Mouse (Mus musculus) kidney, embryonic 14.5 days (tissue): ENCODE data around the gene Hoxa13. TPM values are rescaled to one million over a fixed set of nuclear protein-coding genes. Genes with fewer than 3 reads are reported as not detected.

Experiments
- ATAC-seq: fragments of 200-750 bp; cut with Nextera tagmentation; 2 replicates; pipeline ENCODE4 v1.8.0; 2017; ENCODE audit warnings: moderate number of reproducible peaks, mild to moderate bottlenecking, moderate TSS enrichment, moderate library complexity; ENCODE audit not compliant: low FRiP score, low TSS enrichment
- H3K27ac ChIP-seq: fragments of 300-500 bp; sonication (generic); 2 replicates; pipeline ENCODE4 v1.5.1; 2014; ENCODE audit warnings: low read depth, mild to moderate bottlenecking, low read length, moderate library complexity, mixed read lengths
- H3K27me3 ChIP-seq: fragments of 300-500 bp; sonication (generic); 2 replicates; pipeline ENCODE4 v1.6.1; 2014; ENCODE audit warnings: mild to moderate bottlenecking, low read length; ENCODE audit not compliant: control insufficient read depth, insufficient read depth
- H3K36me3 ChIP-seq: fragments of 300-500 bp; sonication (generic); 2 replicates; pipeline ENCODE4 v1.6.1; 2014; ENCODE audit warnings: low read length, mixed read lengths; ENCODE audit not compliant: control insufficient read depth, insufficient read depth
- H3K4me1 ChIP-seq: fragments of 300-500 bp; sonication (generic); 2 replicates; pipeline ENCODE4 v1.6.1; 2014; ENCODE audit warnings: low read length, mixed read lengths; ENCODE audit not compliant: control insufficient read depth, insufficient read depth
- H3K4me2 ChIP-seq: fragments of 300-500 bp; sonication (generic); replicated peaks from 2 replicates; pipeline ENCODE4 v1.6.1; 2014; ENCODE audit warnings: low read depth, mild to moderate bottlenecking, low read length
- H3K4me3 ChIP-seq: fragments of 300-500 bp; sonication (generic); 2 replicates; pipeline ENCODE4 v1.5.1; 2014; ENCODE audit warnings: mild to moderate bottlenecking, low read length
- H3K9ac ChIP-seq: fragments of 300-500 bp; sonication (generic); 2 replicates; pipeline ENCODE4 v1.6.1; 2014; ENCODE audit warnings: low read depth, mild to moderate bottlenecking, low read length, moderate library complexity
- H3K9me3 ChIP-seq: fragments of 300-500 bp; sonication (generic); 2 replicates; pipeline ENCODE4 v1.6.1; 2016; ENCODE audit warnings: low read length; ENCODE audit not compliant: control insufficient read depth
- WGBS: fragments of 180-500 bp; shearing (Covaris S2); extraction: QIAGEN DNeasy Blood & Tissue Kit; methylation state at CpG from one replicate; pipeline ENCODE4 v1.1.7; 2014; 5-methylcytosine and 5-hydroxymethylcytosine counted together
- polyA plus RNA-seq: library from polyadenylated mRNA; unstranded; fragments of >200 nt; fragmentation: Nextera tagmentation; extraction: Ambion mirVana; gene quantifications from 2 replicates; pipeline ENCODE4 v1.2.1, GENCODE M21; 2014

The Hoxa13 gene
- polyA plus RNA-seq, 1 experiment from 2014 or later = not detected

GRCm38 (mm10) chr6:52256956-52257355 lies 3.7 kb downstream of the Hoxa13 start:
- H3K9me3 ChIP-seq = no peaks in the 10 kb centered on the region
- H3K4me1 ChIP-seq = peaks cover 19% of the 10 kb centered on the region
- H3K27me3 ChIP-seq = peaks cover 76% of the 10 kb centered on the region
- ATAC-seq = no peak
- no peak overlapping the region for H3K4me2 ChIP-seq
- H3K27ac ChIP-seq = no peak overlapping the region
- no peak overlapping the region for H3K4me3 ChIP-seq
- no peaks in the 10 kb centered on the region for H3K36me3 ChIP-seq
- H3K9ac ChIP-seq = no peak overlapping the region
- WGBS = under 1% methylated on average over 6 of the region's 6 CpGs

- Histone ChIP-seq H3K4me3 (peak overlapping the region; percentile 33), H3K27ac (no peak overlapping the region), H3K4me2 (peak overlapping the region; percentile 41), H3K4me1 (peaks cover 26% of the 10 kb centered on the region), H3K9ac (no peak overlapping the region), H3K9me3 (no peaks in the 10 kb centered on the region), H3K27me3 (peaks cover 61% of the 10 kb centered on the region), H3K36me3 (no peaks in the 10 kb centered on the region)
- 0 out of 2 replicates have a peak, but pooled peaks have one; percentile 9 for ATAC-seq
- WGBS = under 1% methylated on average over 59 of the region's 59 CpGs
Observed at GRCm38 (mm10) chr6:52253511-52254500, 6.9 kb downstream of the Hoxa13 start.

- Histone ChIP-seq H3K27me3 (peaks cover 51% of the 10 kb centered on the region), H3K36me3 (no peaks in the 10 kb centered on the region), H3K4me1 (peaks cover 32% of the 10 kb centered on the region), H3K4me2 (peak overlapping the region; percentile 41), H3K27ac (no peak overlapping the region), H3K4me3 (peak overlapping the region; percentile 33), H3K9ac (peak overlapping the region; percentile 28; the same call in 1 of the 2 replicates), H3K9me3 (no peaks in the 10 kb centered on the region)
- WGBS = 6% methylated on average over 35 of the region's 35 CpGs
- peak; percentile 11; the same call in 1 of the 2 replicates for ATAC-seq
Observed at GRCm38 (mm10) chr6:52252775-52253376, 7.8 kb downstream of the Hoxa13 start.

GRCm38 (mm10) chr6:52252016-52252774 lies 8.5 kb downstream of the Hoxa13 start:
- 0 out of 2 replicates have a peak overlapping the region, but pooled peaks have one; percentile 28 for H3K9ac ChIP-seq
- peak overlapping the region; percentile 33 for H3K4me3 ChIP-seq
- H3K27me3 ChIP-seq = peaks cover 47% of the 10 kb centered on the region
- H3K4me2 ChIP-seq = peak overlapping the region; percentile 41; the same call in 1 of the 2 replicates
- H3K9me3 ChIP-seq = no peaks in the 10 kb centered on the region
- no peaks in the 10 kb centered on the region for H3K36me3 ChIP-seq
- peaks cover 32% of the 10 kb centered on the region for H3K4me1 ChIP-seq
- 28% methylated on average over 24 of the region's 24 CpGs for WGBS
- ATAC-seq = no peak
- no peak overlapping the region for H3K27ac ChIP-seq

GRCm38 (mm10) chr6:52251177-52251879 lies 9.4 kb downstream of the Hoxa13 start:
- H3K9ac ChIP-seq = no peak overlapping the region
- no peaks in the 10 kb centered on the region for H3K9me3 ChIP-seq
- peaks cover 43% of the 10 kb centered on the region for H3K27me3 ChIP-seq
- no peak overlapping the region for H3K4me2 ChIP-seq
- H3K27ac ChIP-seq = no peak overlapping the region
- 31% methylated on average over 7 of the region's 7 CpGs for WGBS
- H3K36me3 ChIP-seq = no peaks in the 10 kb centered on the region
- ATAC-seq = no peak
- H3K4me3 ChIP-seq = no peak overlapping the region
- peaks cover 32% of the 10 kb centered on the region for H3K4me1 ChIP-seq

GRCm38 (mm10) chr6:52249826-52250225 lies 10.9 kb downstream of the Hoxa13 start:
- H3K27me3 ChIP-seq = peaks cover 30% of the 10 kb centered on the region
- peak overlapping the region; percentile 75 for H3K4me3 ChIP-seq
- peaks cover 32% of the 10 kb centered on the region for H3K4me1 ChIP-seq
- WGBS = 26% methylated on average over 4 of the region's 4 CpGs
- no peak overlapping the region; the same call in 1 of the 2 replicates for H3K27ac ChIP-seq
- H3K9ac ChIP-seq = peak overlapping the region; percentile 75; the same call in 1 of the 2 replicates
- H3K36me3 ChIP-seq = no peaks in the 10 kb centered on the region
- no peak for ATAC-seq
- H3K4me2 ChIP-seq = peak overlapping the region; percentile 83
- no peaks in the 10 kb centered on the region for H3K9me3 ChIP-seq

- Histone ChIP-seq H3K9ac (peak overlapping the region; percentile 75), H3K4me3 (peak overlapping the region; percentile 75), H3K27me3 (peaks cover 29% of the 10 kb centered on the region), H3K4me1 (peaks cover 32% of the 10 kb centered on the region), H3K27ac (peak overlapping the region; percentile 88), H3K36me3 (no peaks in the 10 kb centered on the region), H3K9me3 (no peaks in the 10 kb centered on the region), H3K4me2 (peak overlapping the region; percentile 83)
- WGBS = 6% methylated on average over 16 of the region's 16 CpGs
- no peak for ATAC-seq
Observed at GRCm38 (mm10) chr6:52249415-52249738, 11.3 kb downstream of the Hoxa13 start.
